12 mouse cellular contexts compared by ENCODE assay signal in the genomic region with DNA sequence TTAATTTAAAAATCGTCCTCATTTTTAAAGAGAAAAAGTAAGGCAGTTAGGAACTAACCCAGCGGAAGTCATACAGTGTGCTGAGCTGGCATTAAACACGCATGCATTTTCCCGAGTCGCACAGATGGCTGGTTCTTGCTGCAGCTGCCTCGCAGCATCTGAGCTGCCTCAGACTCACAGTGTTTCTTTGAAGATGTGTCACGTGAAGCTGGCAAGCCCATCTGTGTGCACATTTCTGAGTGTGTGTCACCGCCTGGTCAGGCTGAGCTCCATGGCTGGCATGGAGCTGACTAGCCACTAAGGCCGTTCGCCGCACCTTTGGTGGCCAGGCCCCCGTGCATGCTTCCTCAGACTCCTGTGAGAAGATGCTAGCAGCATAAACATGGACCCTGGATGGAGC. TPM values are rescaled to one million over a fixed set of nuclear protein-coding genes. Genes with fewer than 3 reads are reported as not detected.
DNase-seq lines count a peak whose midpoint lies in the region; ATAC-seq lines count a peak whose summit lies in the region.
"Had no signal": no experiment of that assay in that cellular context is flagged by ENCODE, and none has a peak within 500 bp of the region (broad histone marks: within the 10 kb centered on the region; RNA-seq: fewer than 3 reads in every experiment).

No protein-coding gene starts in this region.

- H3K27me3 ChIP-seq in midbrain, embryonic 11.5 days (ENCODE audit: control insufficient read depth, insufficient read depth, low read length): peaks cover 3% of the 10 kb centered on the region
- H3K27me3 ChIP-seq in midbrain, embryonic 10.5 days (ENCODE audit: low read depth, poor library complexity, severe bottlenecking): peaks cover 43% of the 10 kb centered on the region
- no peaks in the 10 kb centered on the region for H3K27me3 ChIP-seq in midbrain, embryonic 16.5 days (ENCODE audit: control insufficient read depth, insufficient read depth, low read depth, low read length)
- H3K27me3 ChIP-seq in liver, embryonic 12.5 days (replicated peaks): peaks cover 70% of the 10 kb centered on the region

- no peak overlapping the region for H3K4me3 ChIP-seq in midbrain, embryonic 11.5 days (ENCODE audit: low read depth, low read length)
- H3K4me3 ChIP-seq in midbrain, embryonic 10.5 days: no peak overlapping the region
- no peak overlapping the region for H3K4me3 ChIP-seq in midbrain, embryonic 16.5 days (ENCODE audit: low read depth, low read length)
- no peak overlapping the region for H3K4me3 ChIP-seq in liver, embryonic 12.5 days
- H3K4me3 ChIP-seq: erythroblast, embryonic 14.5 days had no signal

- H3K27ac ChIP-seq in midbrain, embryonic 11.5 days (ENCODE audit: low read depth, low read length): 0 out of 2 replicates have a peak overlapping the region, but pooled peaks have one; percentile 20
- no peak overlapping the region for H3K27ac ChIP-seq in midbrain, embryonic 10.5 days (replicated peaks)
- H3K27ac ChIP-seq in midbrain, embryonic 16.5 days (ENCODE audit: low read length): peak overlapping the region; percentile 71
- H3K27ac ChIP-seq in liver, embryonic 12.5 days: no peak overlapping the region

- H3K9me3 ChIP-seq in midbrain, embryonic 11.5 days (ENCODE audit: control insufficient read depth, low read length): no peaks in the 10 kb centered on the region
- H3K9me3 ChIP-seq in midbrain, embryonic 10.5 days (replicated peaks): no peaks in the 10 kb centered on the region
- H3K9me3 ChIP-seq in midbrain, embryonic 16.5 days (replicated peaks; ENCODE audit: control insufficient read depth, low read length, poor library complexity, severe bottlenecking): 0 out of 2 replicates have a peak, but pooled peaks cover 4% of the 10 kb centered on the region
- H3K9me3 ChIP-seq in liver, embryonic 12.5 days (replicated peaks): no peaks in the 10 kb centered on the region

- no peak for DNase-seq in midbrain, embryonic 11.5 days (ENCODE audit: low spot score, missing footprints)
- DNase-seq in midbrain, embryonic 10.5 days (ENCODE audit: low spot score): no peak
- DNase-seq in layer of hippocampus, adult 18-20 months (ENCODE audit: low spot score in 2 of 2): peak; percentile 84 to 94
- DNase-seq in thymus, postnatal 25 days: peak; percentile 47
- DNase-seq in embryo, embryonic 9.5 days (ENCODE audit: extremely low spot score): no peak
- DNase-seq in adrenal gland, postnatal 4 days (ENCODE audit: low spot score in 2 of 2): no peak

- H3K4me1 ChIP-seq in midbrain, embryonic 11.5 days (ENCODE audit: control insufficient read depth, insufficient read depth, low read length): peaks cover 5% of the 10 kb centered on the region; the same call in 1 of the 2 replicates
- H3K4me1 ChIP-seq in midbrain, embryonic 10.5 days: peaks cover 21% of the 10 kb centered on the region
- peaks cover 5% of the 10 kb centered on the region for H3K4me1 ChIP-seq in midbrain, embryonic 16.5 days (ENCODE audit: control insufficient read depth, insufficient read depth, low read length)
- H3K4me1 ChIP-seq in liver, embryonic 12.5 days: peaks cover 11% of the 10 kb centered on the region

- no peak for ATAC-seq in midbrain, embryonic 11.5 days (ENCODE audit: low FRiP score)
- no peak for ATAC-seq in midbrain, embryonic 16.5 days
- ATAC-seq in liver, embryonic 12.5 days: no peak
- ATAC-seq: inflammation-experienced regulatory T-cells, adult 6 months had no signal

- 78% methylated on average over 12 of the region's 12 CpGs for WGBS in midbrain, embryonic 11.5 days
- WGBS in midbrain, embryonic 10.5 days: 83% methylated on average over 12 of the region's 12 CpGs
- 56% methylated on average over 12 of the region's 12 CpGs for WGBS in midbrain, embryonic 16.5 days
- WGBS in liver, embryonic 12.5 days (ENCODE audit: insufficient replicate concordance): 66% methylated on average over 12 of the region's 12 CpGs

- H3K36me3 ChIP-seq in midbrain, embryonic 11.5 days (ENCODE audit: control insufficient read depth, insufficient read depth, low read length): no peaks in the 10 kb centered on the region
- no peaks in the 10 kb centered on the region for H3K36me3 ChIP-seq in midbrain, embryonic 10.5 days
- no peaks in the 10 kb centered on the region for H3K36me3 ChIP-seq in midbrain, embryonic 16.5 days (ENCODE audit: control insufficient read depth, insufficient read depth, low read length)
- H3K36me3 ChIP-seq in liver, embryonic 12.5 days: no peaks in the 10 kb centered on the region

- no peak overlapping the region for H3K4me2 ChIP-seq in midbrain, embryonic 11.5 days
- peak overlapping the region; percentile 12; the same call in 1 of the 2 replicates for H3K4me2 ChIP-seq in midbrain, embryonic 16.5 days (ENCODE audit: low read length)
- H3K4me2 ChIP-seq in liver, embryonic 12.5 days: no peak overlapping the region

- H3K9ac ChIP-seq in midbrain, embryonic 11.5 days (ENCODE audit: low read length): no peak overlapping the region
- H3K9ac ChIP-seq in midbrain, embryonic 16.5 days (ENCODE audit: low read depth, low read length): peak overlapping the region; percentile 43; the same call in 1 of the 2 replicates
- H3K9ac ChIP-seq in liver, embryonic 12.5 days: no peak overlapping the region

RNA-seq across cellular contexts. Expression of a gene that starts 1.4 kb away (rescaled TPM):
- polyA plus RNA-seq in midbrain, embryonic 11.5 days (2014; fragmentation: Nextera tagmentation; extraction: Ambion mirVana): 1.5 and 2.1 TPM in 2 replicates
- 1.9 and 2.0 TPM in 2 replicates for polyA plus RNA-seq in midbrain, embryonic 10.5 days (2016; fragmentation: Nextera tagmentation; extraction: Ambion mirVana)
- 10 to 100 TPM; 85.4 to 87.4 TPM for total RNA-seq in layer of hippocampus, adult 18-20 months (2021)
- 57.4 and 73.2 TPM in 2 replicates for polyA plus RNA-seq in midbrain, embryonic 16.5 days (2015; fragmentation: Nextera tagmentation; extraction: Ambion mirVana)
- polyA plus RNA-seq in liver, embryonic 12.5 days (2016; fragmentation: Nextera tagmentation; extraction: Ambion mirVana): 0.05 and 0.11 TPM in 2 replicates
- total RNA-seq in adrenal gland, postnatal 4 days (2021): 1 to 10 TPM; 3.6 to 4.4 TPM
- total RNA-seq: neutrophil, adult 5-6 weeks had no signal
- polyA plus RNA-seq: erythroblast, embryonic 14.5 days; inflammation-experienced regulatory T-cells, adult 6 months; liver, embryonic 16.5 days had no signal

RNA-seq across cellular contexts. Expression of a gene that starts 3.1 kb away (rescaled TPM):
- polyA plus RNA-seq in midbrain, embryonic 11.5 days (2014; fragmentation: Nextera tagmentation; extraction: Ambion mirVana): 0.31 and 1.1 TPM in 2 replicates
- 1.7 TPM in 2 replicates for polyA plus RNA-seq in midbrain, embryonic 10.5 days (2016; fragmentation: Nextera tagmentation; extraction: Ambion mirVana)
- total RNA-seq in layer of hippocampus, adult 18-20 months (2021): 1 to 10 TPM; 2.1 to 4.5 TPM
- 2.0 and 3.6 TPM in 2 replicates for polyA plus RNA-seq in midbrain, embryonic 16.5 days (2015; fragmentation: Nextera tagmentation; extraction: Ambion mirVana)
- polyA plus RNA-seq in liver, embryonic 12.5 days (2016; fragmentation: Nextera tagmentation; extraction: Ambion mirVana): 0.38 TPM in 1 of 2 replicates, not detected in the other
- total RNA-seq in adrenal gland, postnatal 4 days (2021): 1 to 10 TPM; 1.0 to 2.0 TPM
- total RNA-seq: neutrophil, adult 5-6 weeks had no signal
- polyA plus RNA-seq: inflammation-experienced regulatory T-cells, adult 6 months had no signal

RNA-seq across cellular contexts. Expression of a gene that starts 46.3 kb away (rescaled TPM):
- 9.2 and 10.3 TPM in 2 replicates for polyA plus RNA-seq in midbrain, embryonic 11.5 days (2014; fragmentation: Nextera tagmentation; extraction: Ambion mirVana)
- 2.4 and 3.5 TPM in 2 replicates for polyA plus RNA-seq in midbrain, embryonic 10.5 days (2016; fragmentation: Nextera tagmentation; extraction: Ambion mirVana)
- 100 to 1,000 TPM; 336 to 349 TPM for total RNA-seq in layer of hippocampus, adult 18-20 months (2021)
- 14.3 and 15.9 TPM in 2 replicates for polyA plus RNA-seq in midbrain, embryonic 16.5 days (2015; fragmentation: Nextera tagmentation; extraction: Ambion mirVana)
- 0.07 TPM in 1 of 2 replicates, not detected in the other for polyA plus RNA-seq in liver, embryonic 12.5 days (2016; fragmentation: Nextera tagmentation; extraction: Ambion mirVana)
- 10 to 100 TPM; 18.7 to 18.8 TPM for total RNA-seq in adrenal gland, postnatal 4 days (2021)
- total RNA-seq: neutrophil, adult 5-6 weeks had no signal
- polyA plus RNA-seq: erythroblast, embryonic 14.5 days; inflammation-experienced regulatory T-cells, adult 6 months; liver, embryonic 16.5 days had no signal

Comparison
In these comparisons a context has a peak if more than half of its experiments do, and no peak if none do; other contexts are left out.
1. H3K27ac ChIP-seq: peak in midbrain, embryonic 11.5 days (single experiment) and midbrain, embryonic 16.5 days (single experiment); none in midbrain, embryonic 10.5 days (single experiment) and liver, embryonic 12.5 days (single experiment).
2. RNA of a gene that starts 1.4 kb away (polyA plus RNA-seq): 57.4 to 73.2 TPM in midbrain, embryonic 16.5 days; 1.9 to 2.0 TPM in midbrain, embryonic 10.5 days, 1.5 to 2.1 TPM in midbrain, embryonic 11.5 days and 0.05 to 0.11 TPM in liver, embryonic 12.5 days; every median in the first group is over 10 times any median in the second.
3. DNase-seq: peak in layer of hippocampus, adult 18-20 months (2 of 2) and thymus, postnatal 25 days (single experiment); none in midbrain, embryonic 11.5 days (single experiment), midbrain, embryonic 10.5 days (single experiment), embryo, embryonic 9.5 days (single experiment) and adrenal gland, postnatal 4 days (0 of 2).